Mouse (Mus musculus) embryonic facial prominence, embryonic 11.5 days (tissue): ENCODE data around the gene Slamf7. TPM values are rescaled to one million over a fixed set of nuclear protein-coding genes. Genes with fewer than 3 reads are reported as not detected.

ENCODE experiments used
- ATAC-seq: fragments of 200-750 bp; cut with Nextera tagmentation; replicated peaks from 2 replicates; pipeline ENCODE4 v1.8.0; 2017; ENCODE audit warnings: low read depth; ENCODE audit not compliant: insufficient number of reproducible peaks, low FRiP score, low TSS enrichment
- DNase-seq: peaks from one replicate; pipeline ENCODE4 v3.0.0-alpha.2; 2015; ENCODE audit warnings: low spot score
- H3K27ac ChIP-seq: fragments of 300-500 bp; sonication (generic); replicated peaks from 2 replicates; pipeline ENCODE4 v1.5.1; 2014; ENCODE audit warnings: mild to moderate bottlenecking, low read depth, low read length, control low read depth
- H3K27me3 ChIP-seq: fragments of 300-500 bp; sonication (generic); 2 replicates; pipeline ENCODE4 v1.6.1; 2014; ENCODE audit warnings: mild to moderate bottlenecking, low read length, moderate library complexity, mixed read lengths; ENCODE audit not compliant: control insufficient read depth, insufficient read depth
- H3K36me3 ChIP-seq: fragments of 300-500 bp; sonication (generic); replicated peaks from 2 replicates; pipeline ENCODE4 v1.6.1; 2014; ENCODE audit warnings: low read depth, mild to moderate bottlenecking, low read length, moderate library complexity, mixed read lengths; ENCODE audit not compliant: control insufficient read depth, insufficient read depth
- H3K4me1 ChIP-seq: fragments of 300-500 bp; sonication (generic); 2 replicates; pipeline ENCODE4 v1.6.1; 2014; ENCODE audit warnings: low read length, mixed read lengths; ENCODE audit not compliant: control insufficient read depth, insufficient read depth
- H3K4me2 ChIP-seq: fragments of 300-500 bp; sonication (generic); 2 replicates; pipeline ENCODE4 v1.6.1; 2014; ENCODE audit warnings: low read depth, mild to moderate bottlenecking, control low read depth, low read length, moderate library complexity
- H3K4me3 ChIP-seq: fragments of 300-500 bp; sonication (generic); 2 replicates; pipeline ENCODE4 v1.5.1; 2014; ENCODE audit warnings: low read depth, low read length, control low read depth
- H3K9ac ChIP-seq: fragments of 300-500 bp; sonication (generic); replicated peaks from 2 replicates; pipeline ENCODE4 v1.6.1; 2014; ENCODE audit warnings: mild to moderate bottlenecking, control low read depth, low read length
- H3K9me3 ChIP-seq: fragments of 300-500 bp; sonication (generic); replicated peaks from 2 replicates; pipeline ENCODE4 v1.6.1; 2016; ENCODE audit warnings: mild to moderate bottlenecking, low read length, inconsistent platforms, mixed read lengths; ENCODE audit not compliant: control insufficient read depth
- WGBS: fragments of 180-500 bp; shearing (Covaris S2); extraction: QIAGEN DNeasy Blood & Tissue Kit; methylation state at CpG from one replicate; pipeline ENCODE4 v1.1.7; 2014; 5-methylcytosine and 5-hydroxymethylcytosine counted together
- polyA plus RNA-seq: library from polyadenylated mRNA; unstranded; fragments of >200 nt; fragmentation: Nextera tagmentation; extraction: Ambion mirVana; gene quantifications from 2 replicates; pipeline ENCODE4 v1.2.1, GENCODE M21; 2014

The Slamf7 gene
- polyA plus RNA-seq, 1 experiment from 2014 or later: not detected

DNA sequence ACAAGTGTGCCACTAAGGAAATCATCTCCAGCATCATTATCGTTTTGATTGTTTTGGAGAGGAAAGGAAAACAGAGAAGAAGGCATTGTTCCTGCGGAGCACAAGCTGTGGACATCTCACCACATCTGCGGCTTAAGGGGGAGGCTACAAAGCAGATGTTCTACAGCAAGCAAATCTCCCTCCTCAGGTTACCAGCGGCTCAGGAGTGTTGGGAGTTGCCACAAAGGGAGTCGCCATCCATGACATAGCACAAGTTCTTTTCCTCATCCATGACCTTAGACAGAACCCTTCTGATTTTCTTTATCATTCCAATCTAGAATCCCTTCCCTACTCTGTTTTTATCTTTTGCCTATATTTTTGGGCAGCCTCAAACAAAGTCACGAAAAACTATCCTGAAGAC, 17.1 kb downstream of the Slamf7 start:
- DNase-seq: no peak
- Histone ChIP-seq H3K27ac (no peak overlapping the region), H3K27me3 (no peaks in the 10 kb centered on the region), H3K4me2 (no peak overlapping the region), H3K9ac (no peak overlapping the region), H3K36me3 (no peaks in the 10 kb centered on the region), H3K9me3 (no peaks in the 10 kb centered on the region), H3K4me1 (no peaks in the 10 kb centered on the region), H3K4me3 (no peak overlapping the region)
- ATAC-seq: no peak
- WGBS: 50% methylated on average over 6 of the region's 6 CpGs

DNA sequence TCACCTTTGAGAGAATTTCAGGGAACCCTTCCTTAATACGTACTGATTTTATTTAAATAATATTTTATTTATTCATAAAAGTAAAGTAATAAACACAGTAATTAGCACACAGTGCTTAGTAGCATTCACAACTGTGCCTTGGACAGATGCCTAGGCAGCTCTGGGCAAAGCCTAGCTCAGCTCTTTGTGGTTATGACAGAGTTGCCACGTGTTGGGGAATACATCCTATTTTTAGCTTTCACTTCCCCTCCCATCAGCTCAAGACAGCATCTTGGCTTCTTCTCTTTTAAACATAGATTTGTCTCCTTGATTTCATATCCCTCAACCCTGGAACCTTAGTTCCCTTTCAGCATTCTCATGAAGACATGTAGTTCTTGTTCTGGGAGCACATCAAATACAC, 21.4 kb downstream of the Slamf7 start:
- Histone ChIP-seq H3K4me2 (no peak overlapping the region), H3K27ac (no peak overlapping the region), H3K9me3 (no peaks in the 10 kb centered on the region), H3K4me1 (no peaks in the 10 kb centered on the region), H3K27me3 (no peaks in the 10 kb centered on the region), H3K4me3 (no peak overlapping the region), H3K9ac (no peak overlapping the region), H3K36me3 (no peaks in the 10 kb centered on the region)
- 81% methylated on average over 2 of the region's 2 CpGs for WGBS
- no peak for DNase-seq
- no peak for ATAC-seq

DNA sequence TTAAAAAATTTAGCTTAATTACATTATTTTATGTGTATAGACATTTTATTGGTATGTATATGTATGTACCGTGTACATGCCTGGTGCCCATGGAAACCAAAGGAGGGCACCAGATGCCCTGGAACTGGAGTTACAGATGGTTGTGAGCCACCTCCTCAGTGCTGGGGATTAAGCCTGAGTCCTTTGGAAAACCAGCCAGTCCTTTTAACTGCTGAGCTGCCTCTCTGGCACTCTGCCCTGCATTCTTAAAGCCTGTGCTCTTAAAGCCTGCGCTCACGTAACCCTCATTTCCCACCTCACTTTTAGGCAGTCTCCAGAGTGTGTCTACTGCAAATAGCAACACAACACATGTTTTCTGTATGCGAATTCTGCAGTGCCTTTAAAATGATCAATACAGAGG, 21.9 kb downstream of the Slamf7 start:
- DNase-seq (no peak), ATAC-seq (no peak)
- Histone ChIP-seq H3K36me3 (no peaks in the 10 kb centered on the region), H3K4me3 (no peak overlapping the region), H3K9ac (no peak overlapping the region), H3K9me3 (no peaks in the 10 kb centered on the region), H3K27me3 (no peaks in the 10 kb centered on the region), H3K27ac (no peak overlapping the region), H3K4me2 (no peak overlapping the region), H3K4me1 (no peaks in the 10 kb centered on the region)
- WGBS: 88% methylated on average over 4 of the region's 4 CpGs

DNA sequence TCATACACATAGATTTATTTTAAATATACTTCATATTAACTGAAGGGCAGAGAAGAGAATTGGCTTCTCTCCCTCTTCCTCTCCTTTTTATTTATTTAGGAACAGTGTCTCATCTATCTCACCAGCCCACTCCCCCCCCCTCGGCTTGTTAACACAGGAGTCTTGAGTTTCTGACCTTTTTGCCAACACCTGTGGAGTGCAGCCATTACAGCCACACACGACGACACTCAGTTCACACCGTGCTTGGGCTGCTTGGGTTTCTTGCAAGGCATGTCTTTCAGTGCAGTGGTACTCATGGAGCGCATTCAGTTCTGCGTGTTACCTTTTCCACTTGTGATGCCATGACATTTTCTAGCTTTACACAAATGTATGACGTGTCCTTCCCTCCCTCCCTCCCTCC, 22.8 kb downstream of the Slamf7 start:
- 86% methylated on average over 7 of the region's 7 CpGs for WGBS
- Histone ChIP-seq H3K4me2 (no peak overlapping the region), H3K9ac (no peak overlapping the region), H3K27ac (no peak overlapping the region), H3K9me3 (no peaks in the 10 kb centered on the region), H3K27me3 (no peaks in the 10 kb centered on the region), H3K36me3 (no peaks in the 10 kb centered on the region), H3K4me3 (no peak overlapping the region), H3K4me1 (no peaks in the 10 kb centered on the region)
- DNase-seq: no peak
- no peak for ATAC-seq

DNA sequence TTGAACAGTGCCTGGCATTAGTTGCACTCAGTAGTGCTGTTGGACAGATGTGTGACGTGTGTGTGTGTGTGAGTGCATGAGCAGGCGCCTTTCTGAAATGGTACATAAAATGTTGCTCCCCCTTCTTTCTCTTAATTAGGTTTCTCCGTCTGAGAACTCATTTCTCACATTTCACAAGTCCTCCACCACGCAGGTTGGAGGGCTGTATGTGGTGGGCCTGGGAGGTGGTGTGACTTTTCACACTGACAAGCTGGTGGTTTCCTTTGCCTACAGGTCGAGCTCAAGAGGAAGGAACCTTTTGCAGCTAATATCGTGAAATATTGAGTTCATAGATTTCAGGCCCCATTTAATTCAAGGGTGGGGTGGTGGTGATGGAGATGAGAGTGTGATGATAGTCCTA, 23.7 kb downstream of the Slamf7 start:
- 80% methylated on average over 6 of the region's 6 CpGs for WGBS
- DNase-seq: no peak
- H3K4me3 ChIP-seq: no peak overlapping the region
- no peak overlapping the region for H3K4me2 ChIP-seq
- ATAC-seq: no peak
- no peak overlapping the region for H3K9ac ChIP-seq
- H3K27me3 ChIP-seq: no peaks in the 10 kb centered on the region
- H3K36me3 ChIP-seq: no peaks in the 10 kb centered on the region
- H3K9me3 ChIP-seq: no peaks in the 10 kb centered on the region
- no peak overlapping the region for H3K27ac ChIP-seq
- no peaks in the 10 kb centered on the region for H3K4me1 ChIP-seq

DNA sequence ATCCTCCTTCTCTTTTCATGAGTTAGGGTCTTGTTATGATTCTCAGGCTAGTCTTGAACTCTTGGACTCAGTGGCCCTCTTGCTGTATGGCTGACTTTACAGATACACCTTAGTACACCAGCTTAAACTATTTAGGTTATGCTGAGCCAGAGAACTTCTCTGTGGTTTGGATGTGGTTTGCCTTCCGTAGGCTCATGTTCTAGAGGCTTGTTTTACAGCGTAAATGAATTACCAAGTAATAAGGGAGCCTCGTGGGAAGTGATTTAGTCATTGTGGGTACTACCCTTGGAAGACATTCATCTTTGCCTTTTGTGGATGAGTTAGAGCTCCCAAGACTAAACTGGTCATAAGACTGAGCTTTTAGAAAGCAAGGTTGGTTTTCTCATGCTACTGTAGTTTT, 25.0 kb downstream of the Slamf7 start:
- WGBS: 84% methylated on average over 3 of the region's 3 CpGs
- no peaks in the 10 kb centered on the region for H3K4me1 ChIP-seq
- ATAC-seq (no peak), DNase-seq (no peak)
- H3K4me2 ChIP-seq: no peak overlapping the region
- H3K9ac ChIP-seq: no peak overlapping the region
- no peak overlapping the region for H3K4me3 ChIP-seq
- no peaks in the 10 kb centered on the region for H3K36me3 ChIP-seq
- no peaks in the 10 kb centered on the region for H3K27me3 ChIP-seq
- H3K9me3 ChIP-seq: no peaks in the 10 kb centered on the region
- no peak overlapping the region for H3K27ac ChIP-seq

DNA sequence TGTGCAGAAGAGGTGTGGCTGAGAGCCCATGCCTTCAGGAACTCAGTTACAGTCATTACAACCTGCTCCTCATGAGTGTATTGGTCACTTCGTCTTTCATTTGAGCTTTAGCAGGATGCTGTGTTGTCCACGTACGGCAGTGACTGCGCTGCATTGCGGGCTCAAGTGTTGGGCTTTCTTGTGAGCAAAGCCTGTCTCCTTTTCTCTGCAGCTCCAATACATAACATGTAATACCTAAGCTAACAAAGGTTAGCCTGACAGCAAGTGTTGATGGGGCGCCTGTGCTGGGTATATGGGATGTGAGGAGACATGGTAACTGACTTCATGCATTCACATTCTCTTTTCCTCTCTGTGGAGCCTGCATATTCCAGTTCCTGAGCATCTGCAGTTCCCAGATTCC, 32.7 kb downstream of the Slamf7 start:
- H3K4me3 ChIP-seq: no peak overlapping the region
- WGBS: 86% methylated on average over 6 of the region's 6 CpGs
- DNase-seq (no peak), ATAC-seq (no peak)
- H3K27me3 ChIP-seq: no peaks in the 10 kb centered on the region
- H3K9me3 ChIP-seq: no peaks in the 10 kb centered on the region
- H3K4me1 ChIP-seq: no peaks in the 10 kb centered on the region
- H3K27ac ChIP-seq: no peak overlapping the region
- no peak overlapping the region for H3K9ac ChIP-seq
- H3K36me3 ChIP-seq: no peaks in the 10 kb centered on the region
- no peak overlapping the region for H3K4me2 ChIP-seq

DNA sequence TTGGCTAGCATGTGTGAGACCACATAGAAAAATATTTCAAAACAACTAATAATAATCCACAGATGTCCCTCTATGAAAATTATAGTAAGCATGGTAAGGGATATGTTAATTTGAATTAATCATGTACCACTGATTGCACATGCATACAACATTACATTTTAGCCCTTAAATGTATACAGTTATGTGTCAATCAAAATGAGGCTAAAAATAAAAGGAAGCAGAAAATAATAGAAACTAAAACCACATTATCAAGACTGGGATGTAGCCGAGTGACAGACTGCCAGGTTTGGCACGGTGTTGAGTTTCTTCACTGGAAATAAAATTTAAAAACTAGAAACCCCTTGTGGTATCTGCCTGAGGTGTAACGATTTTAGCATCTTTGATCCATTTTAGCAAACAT, 33.2 kb downstream of the Slamf7 start:
- H3K4me3 ChIP-seq: no peak overlapping the region
- H3K27me3 ChIP-seq: no peaks in the 10 kb centered on the region
- WGBS: 87% methylated on average over 3 of the region's 3 CpGs
- no peak overlapping the region for H3K9ac ChIP-seq
- DNase-seq (no peak), ATAC-seq (no peak)
- no peaks in the 10 kb centered on the region for H3K36me3 ChIP-seq
- no peaks in the 10 kb centered on the region for H3K4me1 ChIP-seq
- no peak overlapping the region for H3K27ac ChIP-seq
- H3K9me3 ChIP-seq: no peaks in the 10 kb centered on the region
- H3K4me2 ChIP-seq: no peak overlapping the region

DNA sequence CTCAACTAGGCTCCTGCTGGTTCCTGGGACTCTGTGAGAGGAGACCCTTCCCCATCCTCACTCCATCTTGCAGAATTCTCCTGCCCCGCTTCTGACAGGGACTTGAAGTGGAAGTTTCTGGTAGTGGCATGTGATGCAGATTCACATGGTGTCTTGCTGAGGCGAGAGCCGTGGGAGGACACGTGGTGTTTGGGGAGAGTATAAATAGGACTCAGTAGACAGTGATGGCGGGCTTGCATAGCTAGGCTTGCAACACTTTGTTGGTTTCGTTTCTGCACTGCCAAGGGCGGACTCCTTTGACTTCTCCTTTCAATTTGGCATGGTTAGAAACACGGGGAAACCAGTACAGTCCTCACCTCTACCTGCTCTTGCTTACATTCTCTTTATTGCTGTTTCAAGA, 33.8 kb downstream of the Slamf7 start:
- 87% methylated on average over 8 of the region's 8 CpGs for WGBS

More for the DNA sequence above, 33.8 kb downstream of the Slamf7 start:
- Histone ChIP-seq H3K9me3 (no peaks in the 10 kb centered on the region), H3K4me1 (no peaks in the 10 kb centered on the region), H3K27me3 (no peaks in the 10 kb centered on the region), H3K27ac (no peak overlapping the region), H3K4me2 (no peak overlapping the region), H3K4me3 (no peak overlapping the region), H3K36me3 (no peaks in the 10 kb centered on the region), H3K9ac (no peak overlapping the region)
- no peak for ATAC-seq
- DNase-seq: no peak
